Mouse (Mus musculus) MEL-GATA-1-ER (cell line): ENCODE data around the gene Phf11b.
A peak's percentile ranks its signal among the peaks of the same experiment; 100 is the strongest.
"Not testable (repeated sequence)": the region's sequence is repeated elsewhere in the genome, so short reads cannot be mapped to it uniquely, and the experiment has no call there.

Source experiments
- DNase-seq: peaks from one replicate; pipeline ENCODE4 v3.0.0-alpha.2; 2012; ENCODE audit warnings: low read depth; ENCODE audit errors: extremely low read depth

Phf11b gene

GRCm38 (mm10) chr14:59341189-59341588 lies at the start of gene Phf11b:
Gene Phf11b (minus strand): TSS chr14:59341351.
- DNase-seq: not testable (repeated sequence)

- not testable (repeated sequence) for DNase-seq
These were observed 49.0 kb upstream of the Phf11b start for GRCm38 (mm10) chr14:59390181-59390580.

GRCm38 (mm10) chr14:59389532-59389931 lies 48.4 kb upstream of the Phf11b start:
- no peak for DNase-seq

- peak; percentile 76 for DNase-seq
These were observed 29.4 kb upstream of the Phf11b start for GRCm38 (mm10) chr14:59370348-59371068.

- DNase-seq: no peak
These were observed 25.4 kb upstream of the Phf11b start for GRCm38 (mm10) chr14:59366386-59367105.

- DNase-seq: no peak
These were observed 24.1 kb upstream of the Phf11b start, which contains the start of gene Phf11d for GRCm38 (mm10) chr14:59365244-59365644. Gene Phf11d (minus strand): TSS chr14:59365470.

GRCm38 (mm10) chr14:59339541-59339940 lies 1.6 kb downstream of the Phf11b start:
- DNase-seq: no peak

GRCm38 (mm10) chr14:59336056-59336455 lies 5.1 kb downstream of the Phf11b start:
- DNase-seq: not testable (repeated sequence)

GRCm38 (mm10) chr14:59330499-59330898 lies 10.7 kb downstream of the Phf11b start:
- not testable (repeated sequence) for DNase-seq

GRCm38 (mm10) chr14:59319970-59320369 lies 21.2 kb downstream of the Phf11b start:
- not testable (repeated sequence) for DNase-seq

GRCm38 (mm10) chr14:59319036-59319435 lies 22.1 kb downstream of the Phf11b start:
- not testable (repeated sequence) for DNase-seq

GRCm38 (mm10) chr14:59297391-59297790 lies 43.8 kb downstream of the Phf11b start, which contains the start of gene Phf11a:
Gene Phf11a (minus strand): TSS chr14:59297522.
- not testable (repeated sequence) for DNase-seq

GRCm38 (mm10) chr14:59291769-59292168 lies 49.4 kb downstream of the Phf11b start:
- not testable (repeated sequence) for DNase-seq

GRCm38 (mm10) chr14:59274961-59275360 lies 66.2 kb downstream of the Phf11b start:
- not testable (repeated sequence) for DNase-seq
